Mouse (Mus musculus) layer of hippocampus, adult 9-11 months (tissue): Measurements from ENCODE around the gene Bckdha.

Source experiments
- DNase-seq: peaks from one replicate; pipeline ENCODE4 v3.0.0; 2022

The Bckdha gene

GRCm38 (mm10) chr7:25658657-25659472, at the start of gene Bckdha, which contains the start of gene Exosc5:
TSS of gene Bckdha (minus strand) at chr7:25658981.
TSS of gene Exosc5 (plus strand) at chr7:25659164.
- DNase-seq = peak; percentile 100

GRCm38 (mm10) chr7:25707581-25708292, 49.0 kb upstream of the Bckdha start:
- peak; percentile 76 for DNase-seq

- no peak for DNase-seq
Measured at GRCm38 (mm10) chr7:25706578-25707170, 47.9 kb upstream of the Bckdha start.

GRCm38 (mm10) chr7:25705801-25706251, 47.0 kb upstream of the Bckdha start:
- no peak for DNase-seq

GRCm38 (mm10) chr7:25704716-25705364, 46.1 kb upstream of the Bckdha start:
- DNase-seq = no peak

- no peak for DNase-seq
Measured at GRCm38 (mm10) chr7:25703793-25704494, 45.2 kb upstream of the Bckdha start.

DNA sequence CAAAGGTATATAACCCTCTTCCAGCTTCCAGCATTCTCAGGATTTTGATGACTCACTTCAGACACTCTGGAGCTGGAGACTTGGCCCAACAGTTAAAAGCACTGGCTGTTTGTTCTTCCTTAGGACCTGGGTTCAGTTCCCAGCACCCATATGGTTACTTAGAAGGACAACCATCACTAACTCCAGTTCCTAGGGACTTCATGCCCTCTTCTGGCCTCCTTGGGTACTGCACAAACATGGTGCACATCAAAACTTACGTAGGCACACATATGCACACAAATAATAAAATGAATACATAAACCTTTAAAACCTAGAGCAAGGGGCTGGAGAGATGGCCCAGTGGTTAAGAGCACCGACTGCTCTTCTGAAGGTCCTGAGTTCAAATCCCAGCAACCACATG, 43.6 kb upstream of the Bckdha start:
- no peak for DNase-seq

- DNase-seq = no peak
Measured at GRCm38 (mm10) chr7:25700732-25701131, 42.0 kb upstream of the Bckdha start.

DNA sequence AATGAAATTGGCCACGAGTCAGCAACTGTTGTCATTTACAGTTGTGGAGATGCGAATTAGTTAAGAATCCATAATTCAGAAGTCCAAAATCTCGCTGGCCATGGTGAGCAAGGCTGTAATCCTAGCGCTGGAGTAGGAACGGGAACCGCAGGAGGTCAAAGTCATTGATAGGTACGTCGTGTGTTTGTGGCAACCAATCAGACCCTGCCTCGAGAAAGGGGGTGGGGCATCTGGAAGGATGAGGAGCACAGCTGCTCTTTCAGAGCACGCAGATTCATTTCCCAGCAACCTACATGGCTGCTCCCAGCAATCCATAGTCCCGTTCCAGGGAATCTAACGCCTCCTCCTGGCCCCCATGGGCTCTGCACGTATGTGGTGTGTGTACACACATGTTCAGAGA, 41.1 kb upstream of the Bckdha start:
- no peak for DNase-seq

GRCm38 (mm10) chr7:25694104-25694503, 35.3 kb upstream of the Bckdha start:
- no peak for DNase-seq

DNA sequence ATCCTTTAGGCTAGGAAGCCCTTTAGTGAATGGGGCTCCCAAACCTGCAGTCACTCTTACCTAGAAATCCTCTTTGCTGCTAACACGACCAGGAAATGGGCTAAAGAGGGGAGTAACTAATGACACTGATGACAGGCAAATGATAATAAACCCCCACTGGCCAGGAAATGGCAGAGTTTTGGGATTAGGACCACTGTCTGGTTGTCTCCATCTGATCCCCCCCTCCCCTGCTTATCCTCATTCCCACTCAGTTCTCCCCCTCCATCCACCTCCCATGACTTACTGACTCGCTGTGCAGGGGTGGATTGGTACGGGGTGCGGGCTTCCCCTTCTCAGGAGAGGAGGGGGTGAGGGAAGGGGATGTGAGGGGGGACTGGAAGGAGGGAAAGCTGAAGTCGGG, 31.3 kb upstream of the Bckdha start:
- no peak for DNase-seq

- DNase-seq = no peak
Measured at GRCm38 (mm10) chr7:25689603-25690021, 30.8 kb upstream of the Bckdha start.

DNA sequence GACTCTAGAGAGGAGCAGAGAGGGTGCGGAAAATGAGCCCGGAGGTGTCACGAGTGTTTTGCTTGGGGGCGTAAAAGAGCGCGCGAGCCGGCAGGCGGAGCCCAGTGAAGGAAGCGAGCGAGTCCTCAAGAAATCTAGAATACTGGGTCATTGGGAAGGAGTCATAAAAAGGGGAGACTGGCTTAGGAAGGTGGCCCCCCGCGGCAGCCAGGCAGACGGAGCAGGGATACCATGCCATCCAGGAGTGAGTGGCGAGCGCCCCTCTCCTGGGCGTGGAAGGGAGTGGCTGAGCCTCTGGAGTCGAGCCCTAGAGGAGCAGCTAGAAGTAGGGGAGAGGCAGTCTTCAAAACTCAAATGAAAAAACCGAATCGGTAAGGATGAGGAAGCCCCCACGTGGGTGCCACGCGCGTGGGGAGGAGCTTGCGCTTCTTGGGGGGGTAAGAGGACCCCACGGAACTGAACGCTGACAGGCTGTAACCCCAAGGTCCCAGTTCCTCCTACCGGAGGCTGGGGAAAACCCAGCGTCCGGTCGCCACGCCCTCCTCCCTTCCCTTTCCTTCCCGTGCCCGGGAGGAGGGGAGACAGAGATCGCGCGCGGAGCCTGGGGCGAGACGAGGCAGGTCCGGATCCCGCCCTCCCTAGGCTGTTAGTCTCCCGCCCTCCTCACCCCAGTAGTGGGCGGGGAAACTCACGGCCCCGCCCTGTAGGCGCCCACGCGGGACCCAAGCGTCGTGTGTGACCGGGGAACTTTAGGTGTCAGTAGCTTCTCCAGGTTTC, 30.2 kb upstream of the Bckdha start:
- peak; percentile 70 for DNase-seq

DNA sequence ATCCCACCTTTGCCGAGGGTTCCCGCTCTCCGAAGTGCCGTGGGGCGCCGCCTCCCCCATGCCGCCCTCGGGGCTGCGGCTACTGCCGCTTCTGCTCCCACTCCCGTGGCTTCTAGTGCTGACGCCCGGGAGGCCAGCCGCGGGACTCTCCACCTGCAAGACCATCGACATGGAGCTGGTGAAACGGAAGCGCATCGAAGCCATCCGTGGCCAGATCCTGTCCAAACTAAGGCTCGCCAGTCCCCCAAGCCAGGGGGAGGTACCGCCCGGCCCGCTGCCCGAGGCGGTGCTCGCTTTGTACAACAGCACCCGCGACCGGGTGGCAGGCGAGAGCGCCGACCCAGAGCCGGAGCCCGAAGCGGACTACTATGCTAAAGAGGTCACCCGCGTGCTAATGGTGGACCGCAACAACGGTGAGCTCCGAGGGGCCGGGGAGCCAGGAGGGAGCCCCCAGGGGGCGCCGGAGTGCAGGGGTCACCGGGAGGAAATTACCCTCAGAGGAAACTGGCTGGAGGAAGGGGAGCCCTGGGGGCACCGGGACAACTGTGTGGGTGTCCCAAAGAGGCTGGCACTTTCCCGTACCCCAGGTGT, 29.1 kb upstream of the Bckdha start:
- DNase-seq = no peak

GRCm38 (mm10) chr7:25686680-25687531, 28.1 kb upstream of the Bckdha start, which contains the start of gene Tgfb1:
TSS of gene Tgfb1 (plus strand) at chr7:25687002.
- no peak for DNase-seq

GRCm38 (mm10) chr7:25685926-25686470, 27.2 kb upstream of the Bckdha start:
- DNase-seq = no peak

DNA sequence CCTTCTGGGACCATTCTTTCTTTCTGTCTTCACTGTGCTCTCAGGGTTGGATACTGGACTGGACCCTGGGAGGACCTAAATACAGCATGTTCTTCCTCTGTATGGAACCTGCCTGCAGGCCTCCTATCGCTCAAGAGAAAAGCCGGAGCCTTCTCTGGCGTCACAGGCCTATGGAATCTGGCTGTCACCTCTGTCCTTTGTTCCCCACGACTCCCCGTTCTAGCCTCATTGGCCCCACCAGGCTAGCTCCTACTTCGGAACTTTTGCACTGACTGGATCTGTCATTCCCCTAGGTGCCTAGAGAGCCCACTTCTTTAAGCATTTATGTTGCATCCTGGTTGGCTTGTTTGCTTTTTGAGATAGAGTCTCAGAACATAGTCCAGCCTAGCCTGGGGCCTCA, 25.9 kb upstream of the Bckdha start:
- no peak for DNase-seq

GRCm38 (mm10) chr7:25683474-25684180, 24.8 kb upstream of the Bckdha start:
- no peak for DNase-seq
